Mouse (Mus musculus): ENCODE measurements at regions not wholly inside any gene's neighbourhood (a gene's known extent, or its start where the extent isn't known, plus 50 kb on each side); places are given as distances from the start of the nearest gene placed in this dataset.

- TF ChIP-seq POLR2A (IDR thresholded peaks at IDR 0.05; ENCODE audit: insufficient read depth, low read length): no peak
- TF ChIP-seq CTCF (IDR thresholded peaks at IDR 0.05; ENCODE audit: low read depth, low read length): no peak
- TF ChIP-seq EP300 (IDR thresholded peaks at IDR 0.05; ENCODE audit: insufficient read depth, low read depth, low read length): no peak
Measured at GRCm38 (mm10) chr1:76402854-76403253, 856.8 kb downstream of the Slc4a3 start.
